Mouse (Mus musculus) brain, embryonic 14.5 days (tissue): ENCODE measurements at regions not wholly inside any gene's neighbourhood (a gene's known extent, or its start where the extent isn't known, plus 50 kb on each side); places are given as distances from the start of the nearest gene placed in this dataset.

Experiments used
- CTCF ChIP-seq: fragments of 200-500 bp; IDR thresholded peaks from 2 replicates; pipeline ENCODE4 v1.5.1; 2012; ENCODE audit warnings: inconsistent platforms, mild to moderate bottlenecking, moderate library complexity, borderline replicate concordance; ENCODE audit not compliant: insufficient read depth, insufficient read length; ENCODE audit errors: extremely low read depth
- POLR2A ChIP-seq: fragments of 200-500 bp; IDR thresholded peaks from 2 replicates; pipeline ENCODE4 v1.6.1; 2012; ENCODE audit warnings: mild to moderate bottlenecking, inconsistent platforms, borderline replicate concordance; ENCODE audit not compliant: poor library complexity, insufficient read depth, insufficient read length, severe bottlenecking; ENCODE audit errors: extremely low read depth

DNA sequence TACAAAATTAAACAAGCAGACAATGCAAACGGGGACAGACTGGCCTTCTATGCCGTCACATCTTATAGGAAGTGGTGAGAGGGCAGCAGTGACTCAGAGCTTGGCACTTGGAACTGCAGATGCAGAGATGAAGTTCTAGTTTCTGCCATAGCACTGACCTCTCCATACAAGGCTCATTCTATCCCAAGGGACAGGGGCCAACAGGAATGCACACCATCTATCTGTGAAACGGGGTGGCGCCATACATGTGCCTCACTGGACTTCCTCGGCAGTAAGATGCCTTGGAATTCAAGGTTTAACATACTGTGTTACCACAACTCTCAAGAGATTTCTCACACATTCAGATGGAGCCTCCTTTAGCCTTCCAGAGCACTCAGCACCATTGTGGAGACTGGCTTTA, 495.6 kb upstream of the Pkn2 start:
- TF ChIP-seq POLR2A (no peak), CTCF (no peak)
